25 mouse cellular contexts compared by ENCODE assay signal in the genomic region with DNA sequence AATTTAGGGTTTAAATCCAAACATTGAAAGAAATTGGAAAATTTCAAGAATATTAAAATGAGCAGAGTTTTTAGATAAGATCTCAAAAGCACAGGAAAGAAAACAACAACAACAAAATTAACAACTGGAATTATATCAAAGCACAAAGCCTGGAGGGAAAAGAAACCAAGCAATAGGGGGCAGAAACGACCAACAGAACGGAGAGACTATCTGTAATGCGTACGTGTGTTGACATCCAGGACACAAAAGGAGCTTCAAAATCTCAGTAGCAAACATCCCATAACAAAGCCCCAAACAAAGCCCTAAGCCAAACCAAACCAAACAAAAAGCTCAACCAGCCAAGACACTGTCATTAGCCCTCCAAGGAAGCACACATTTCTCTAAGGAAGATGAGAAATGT.
DNase-seq lines count a peak whose midpoint lies in the region; ATAC-seq and TF ChIP-seq lines count a peak whose summit lies in the region.
"Had no signal": no experiment of that assay in that cellular context is flagged by ENCODE, and none has a peak within 500 bp of the region (broad histone marks: within the 10 kb centered on the region; RNA-seq: fewer than 3 reads in every experiment).

No protein-coding gene starts in this region.

- H3K9me3 ChIP-seq in kidney, postnatal 0 days (replicated peaks; ENCODE audit: low read length), result no peaks in the 10 kb centered on the region
- no peaks in the 10 kb centered on the region for H3K9me3 ChIP-seq in kidney, embryonic 14.5 days (ENCODE audit: control insufficient read depth, low read length)
- H3K9me3 ChIP-seq in liver, postnatal 0 days (ENCODE audit: low read length), result no peaks in the 10 kb centered on the region
- no peaks in the 10 kb centered on the region for H3K9me3 ChIP-seq in liver, embryonic 12.5 days (replicated peaks)
- no peaks in the 10 kb centered on the region for H3K9me3 ChIP-seq in MEL (replicated peaks; ENCODE audit: insufficient read depth, low read length)
- H3K9me3 ChIP-seq: forebrain, embryonic 10.5 days; forebrain, embryonic 13.5 days; heart, embryonic 10.5 days; hindbrain, embryonic 10.5 days; hindbrain, embryonic 13.5 days had no signal

- no peaks in the 10 kb centered on the region for H3K79me2 ChIP-seq in MEL (ENCODE audit: control insufficient read depth, insufficient read depth, low read length, poor library complexity)

- DNase-seq in gastrocnemius, adult 2 months, result no peak
- no peak for DNase-seq in gastrocnemius, adult 8-10 months (ENCODE audit: low spot score in 2 of 2)
- DNase-seq in kidney, postnatal 0 days (ENCODE audit: low spot score), result no peak
- no peak for DNase-seq in liver, postnatal 0 days
- no peak for DNase-seq in MEL (ENCODE audit: low read depth, low spot score)
- no peak for DNase-seq in c-Kit-positive CD71-positive TER-119-positive erythroid progenitor cells, embryonic 14.5 days (ENCODE audit: low spot score)
- DNase-seq: adrenal gland, adult 8-10 months; adrenal gland, postnatal 25 days; B cell, adult 2 months; cerebellum, adult 18-20 months; cerebellum, adult 9-10 months; cerebellum, postnatal 14 days; gastrocnemius, postnatal 25 days; heart, adult 18-20 months; heart, postnatal 36 days had no signal

- no peak for TF ChIP-seq EP300 in liver, postnatal 0 days (IDR thresholded peaks at IDR 0.05; ENCODE audit: low read depth)
- TF ChIP-seq EP300 in MEL (IDR thresholded peaks at IDR 0.05; ENCODE audit: low read depth in 1 of 2, low read length in 2 of 2), result no peak

- TF ChIP-seq CTCF in gastrocnemius, adult 2 months (IDR thresholded peaks at IDR 0.05), result peak; percentile 30; the same call in 1 of the 2 replicates
- TF ChIP-seq CTCF in kidney, postnatal 0 days (IDR thresholded peaks at IDR 0.05; ENCODE audit: low read depth), result peak; percentile 20; the same call in 1 of the 2 replicates
- TF ChIP-seq CTCF in liver, postnatal 0 days (IDR thresholded peaks at IDR 0.05; ENCODE audit: low read depth), result peak; percentile 33
- TF ChIP-seq CTCF in MEL (IDR thresholded peaks at IDR 0.05 in 2 of 3, conservative IDR thresholded peaks at IDR 0.05 in 1 of 3; ENCODE audit: control insufficient read depth in 1 of 3, insufficient read depth in 1 of 3, low read depth in 2 of 3, low read length in 3 of 3, poor library complexity in 1 of 3, severe bottlenecking in 1 of 3), result peak in 1 of 3 experiments; percentile 28; a peak in 2 of 6 replicates

- no peaks in the 10 kb centered on the region for H3K27me3 ChIP-seq in kidney, postnatal 0 days (ENCODE audit: insufficient read depth, low read length)
- H3K27me3 ChIP-seq in kidney, embryonic 14.5 days (ENCODE audit: control insufficient read depth, insufficient read depth, low read length), result no peaks in the 10 kb centered on the region
- H3K27me3 ChIP-seq in liver, postnatal 0 days (ENCODE audit: insufficient read depth, low read length), result no peaks in the 10 kb centered on the region
- no peaks in the 10 kb centered on the region for H3K27me3 ChIP-seq in liver, embryonic 12.5 days (replicated peaks)
- no peaks in the 10 kb centered on the region for H3K27me3 ChIP-seq in MEL (ENCODE audit: control insufficient read depth in 1 of 2, insufficient read depth in 2 of 2, low read length in 2 of 2)
- H3K27me3 ChIP-seq: forebrain, embryonic 13.5 days; hindbrain, embryonic 13.5 days had no signal

- no peak for ATAC-seq in kidney, postnatal 0 days (replicated peaks; ENCODE audit: low FRiP score, low read depth)
- no peak for ATAC-seq in kidney, embryonic 14.5 days (ENCODE audit: low FRiP score, low TSS enrichment)
- no peak for ATAC-seq in liver, postnatal 0 days
- no peak for ATAC-seq in liver, embryonic 12.5 days
- ATAC-seq: activated CD4-positive, CD25-positive, alpha-beta regulatory T cell, adult 4 months; forebrain, embryonic 13.5 days; forebrain, embryonic 16.5 days; hindbrain, embryonic 16.5 days had no signal

- WGBS in kidney, postnatal 0 days, result 68% methylated on average over 4 of the region's 4 CpGs
- 79% methylated on average over 4 of the region's 4 CpGs for WGBS in kidney, embryonic 14.5 days
- 55% methylated on average over 4 of the region's 4 CpGs for WGBS in liver, postnatal 0 days (ENCODE audit: insufficient replicate concordance)
- WGBS in liver, embryonic 12.5 days (ENCODE audit: insufficient replicate concordance), result 52% methylated on average over 4 of the region's 4 CpGs

- no peaks in the 10 kb centered on the region for H3K4me1 ChIP-seq in kidney, postnatal 0 days (replicated peaks; ENCODE audit: insufficient read depth, low read length)
- H3K4me1 ChIP-seq in kidney, embryonic 14.5 days (ENCODE audit: control insufficient read depth, insufficient read depth, low read length), result no peaks in the 10 kb centered on the region
- H3K4me1 ChIP-seq in liver, postnatal 0 days (ENCODE audit: insufficient read depth), result no peaks in the 10 kb centered on the region
- peaks cover 15% of the 10 kb centered on the region; the same call in 1 of the 2 replicates for H3K4me1 ChIP-seq in liver, embryonic 12.5 days
- H3K4me1 ChIP-seq in MEL (ENCODE audit: control insufficient read depth in 1 of 2, insufficient read depth in 2 of 2, low read length in 2 of 2), result peaks cover 3 to 6% of the 10 kb centered on the region in 2 experiments; a peak in 2 of 4 replicates
- H3K4me1 ChIP-seq: forebrain, embryonic 10.5 days; forebrain, embryonic 13.5 days; heart, embryonic 10.5 days; hindbrain, embryonic 10.5 days; hindbrain, embryonic 13.5 days had no signal

- peak; percentile 42 for TF ChIP-seq RAD21 in MEL (IDR thresholded peaks at IDR 0.05; ENCODE audit: low read depth, low read length)

- no peak overlapping the region for H3K27ac ChIP-seq in gastrocnemius, adult 2 months
- no peak overlapping the region for H3K27ac ChIP-seq in kidney, postnatal 0 days
- no peak overlapping the region for H3K27ac ChIP-seq in kidney, embryonic 14.5 days (ENCODE audit: low read depth, low read length)
- H3K27ac ChIP-seq in liver, postnatal 0 days (ENCODE audit: low read depth), result no peak overlapping the region
- H3K27ac ChIP-seq in liver, embryonic 12.5 days, result no peak overlapping the region
- no peak overlapping the region for H3K27ac ChIP-seq in MEL (ENCODE audit: control insufficient read depth, low read depth, low read length)
- H3K27ac ChIP-seq: forebrain, embryonic 10.5 days; forebrain, embryonic 13.5 days; heart, embryonic 10.5 days; hindbrain, embryonic 10.5 days; hindbrain, embryonic 13.5 days had no signal

- H3K36me3 ChIP-seq in kidney, postnatal 0 days (ENCODE audit: insufficient read depth, low read length), result no peaks in the 10 kb centered on the region
- H3K36me3 ChIP-seq in kidney, embryonic 14.5 days (ENCODE audit: control insufficient read depth, insufficient read depth, low read length), result no peaks in the 10 kb centered on the region
- H3K36me3 ChIP-seq in liver, postnatal 0 days (replicated peaks; ENCODE audit: insufficient read depth, low read length), result no peaks in the 10 kb centered on the region
- H3K36me3 ChIP-seq in liver, embryonic 12.5 days, result no peaks in the 10 kb centered on the region
- peaks cover 0 to 5% of the 10 kb centered on the region in 2 experiments; a peak in 2 of 4 replicates for H3K36me3 ChIP-seq in MEL (ENCODE audit: control insufficient read depth in 1 of 2, insufficient read depth in 2 of 2, low read length in 2 of 2)
- H3K36me3 ChIP-seq: forebrain, embryonic 10.5 days; heart, embryonic 10.5 days; hindbrain, embryonic 10.5 days; hindbrain, embryonic 13.5 days had no signal

- intact Hi-C loops in gastrocnemius, adult 2 months (cut with DNase I), result no loop called here

- TF ChIP-seq POLR2A in MEL (IDR thresholded peaks at IDR 0.05; ENCODE audit: control insufficient read depth in 1 of 2, insufficient read depth in 1 of 2, low read depth in 1 of 2, low read length in 2 of 2, poor library complexity in 1 of 2), result no peak

- no peak overlapping the region for H3K4me3 ChIP-seq in gastrocnemius, adult 2 months
- no peak overlapping the region for H3K4me3 ChIP-seq in kidney, postnatal 0 days (replicated peaks; ENCODE audit: low read depth, low read length)
- H3K4me3 ChIP-seq in kidney, embryonic 14.5 days (ENCODE audit: low read length), result no peak overlapping the region
- no peak overlapping the region for H3K4me3 ChIP-seq in liver, postnatal 0 days (ENCODE audit: low read depth, low read length)
- no peak overlapping the region for H3K4me3 ChIP-seq in liver, embryonic 12.5 days
- H3K4me3 ChIP-seq in MEL (ENCODE audit: control insufficient read depth in 1 of 2, insufficient read depth in 1 of 2, low read depth in 2 of 2, low read length in 2 of 2), result no peak overlapping the region
- H3K4me3 ChIP-seq: forebrain, embryonic 10.5 days; forebrain, embryonic 13.5 days; heart, embryonic 10.5 days; hindbrain, embryonic 10.5 days; hindbrain, embryonic 13.5 days had no signal

- no peak overlapping the region for H3K4me2 ChIP-seq in kidney, postnatal 0 days (ENCODE audit: low read length)
- H3K4me2 ChIP-seq in kidney, embryonic 14.5 days (replicated peaks; ENCODE audit: low read depth, low read length), result no peak overlapping the region
- no peak overlapping the region for H3K4me2 ChIP-seq in liver, postnatal 0 days (ENCODE audit: low read depth, low read length)
- no peak overlapping the region for H3K4me2 ChIP-seq in liver, embryonic 12.5 days
- H3K4me2 ChIP-seq: forebrain, embryonic 13.5 days; hindbrain, embryonic 13.5 days had no signal

- no peak overlapping the region for H3K9ac ChIP-seq in kidney, postnatal 0 days (ENCODE audit: low read depth, low read length)
- H3K9ac ChIP-seq in kidney, embryonic 14.5 days (ENCODE audit: low read depth, low read length), result no peak overlapping the region
- no peak overlapping the region for H3K9ac ChIP-seq in liver, postnatal 0 days (replicated peaks)
- no peak overlapping the region for H3K9ac ChIP-seq in liver, embryonic 12.5 days
- no peak overlapping the region for H3K9ac ChIP-seq in MEL (ENCODE audit: control insufficient read depth, low read depth, low read length, poor library complexity, severe bottlenecking)
- H3K9ac ChIP-seq: forebrain, embryonic 13.5 days; hindbrain, embryonic 13.5 days had no signal

TF ChIP-seq in MEL, 35 proteins besides CTCF, POLR2A, EP300 and RAD21:
- TF ChIP-seq SMC3 (IDR thresholded peaks at IDR 0.05; ENCODE audit: low read depth, low read length), result peak; percentile 39; the same call in 1 of the 2 replicates
- no peak for TF ChIP-seq HCFC1 (IDR thresholded peaks at IDR 0.05; ENCODE audit: low read depth, low read length)
- TF ChIP-seq CHD1 (IDR thresholded peaks at IDR 0.05; ENCODE audit: low read depth, low read length), result no peak
- TF ChIP-seq TCF12 (IDR thresholded peaks at IDR 0.05; ENCODE audit: low read depth, low read length), result no peak
- TF ChIP-seq ZC3H11A (IDR thresholded peaks at IDR 0.05; ENCODE audit: low read depth, low read length), result peak; percentile 51
